Mouse (Mus musculus): ENCODE measurements around the gene Cdrt4. TPM values are rescaled to one million over a fixed set of nuclear protein-coding genes. Genes with fewer than 3 reads are reported as not detected.

Gene Cdrt4
- under 1 TPM in 1 of 2 experiments, not detected in 1; 0.39 TPM for total RNA-seq (2021)

GRCm38 (mm10) chr11:62951012-62951411 is at the start of gene Cdrt4:
Gene Cdrt4, plus strand, starts transcription at chr11:62951193.
- DNase-seq (ENCODE audit: extremely low spot score in 1 of 2, low spot score in 1 of 2): no peak

GRCm38 (mm10) chr11:62901699-62902323 is 49.2 kb upstream of the Cdrt4 start:
- peak in 1 of 2 experiments; percentile 52 for DNase-seq (ENCODE audit: extremely low spot score in 1 of 2, low spot score in 1 of 2)

- no peak for DNase-seq (ENCODE audit: extremely low spot score in 1 of 2, low spot score in 1 of 2)
Measured at GRCm38 (mm10) chr11:62903871-62904495, 47.0 kb upstream of the Cdrt4 start.

DNA sequence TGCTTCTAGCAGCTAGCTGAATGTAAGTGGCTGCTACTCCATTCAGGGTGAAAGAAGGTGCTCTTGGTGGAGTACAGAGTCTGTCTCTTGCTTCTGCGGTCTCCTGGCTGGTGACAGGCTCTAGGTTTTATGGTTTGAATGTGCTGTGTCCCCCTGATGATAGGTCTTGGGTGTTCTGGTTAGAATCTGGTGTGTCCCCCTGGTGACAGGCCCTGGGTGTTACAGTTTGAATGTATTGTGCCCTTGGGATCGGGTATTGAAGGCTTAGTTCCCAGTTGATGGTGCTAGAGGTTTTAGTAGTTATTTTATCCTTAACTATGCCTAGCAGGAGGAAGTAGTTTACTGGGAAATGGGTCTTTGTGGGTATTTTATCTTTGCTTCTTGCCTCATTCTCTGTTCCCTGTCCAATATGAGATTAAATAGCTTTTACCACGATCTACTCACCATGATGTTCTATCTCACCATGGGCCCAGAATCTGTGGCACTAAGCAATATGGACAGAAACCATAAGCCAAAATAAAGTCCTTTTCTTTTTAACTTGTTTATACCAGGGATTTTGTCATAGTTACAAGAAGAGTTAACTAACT is 41.2 kb upstream of the Cdrt4 start:
- no peak for DNase-seq (ENCODE audit: extremely low spot score in 1 of 2, low spot score in 1 of 2)

DNA sequence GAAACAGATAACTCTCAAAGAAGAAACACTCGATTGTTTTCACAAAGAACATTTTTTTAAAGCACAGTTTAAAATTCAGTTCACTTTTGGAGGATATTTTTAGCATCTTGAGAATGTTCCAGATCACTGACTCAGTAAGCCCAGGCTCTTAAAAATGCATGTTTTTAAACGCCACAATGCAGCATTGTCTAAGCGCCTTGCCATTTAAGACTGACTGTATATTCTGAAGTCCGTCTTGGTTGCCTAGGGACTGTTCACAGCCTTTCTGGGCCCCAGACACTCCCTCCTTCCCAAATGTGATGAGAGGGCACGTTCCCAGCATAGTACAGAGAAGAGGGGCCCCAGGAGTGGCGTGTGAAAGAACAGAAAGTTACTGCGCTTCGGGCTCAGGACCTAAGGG is 39.6 kb upstream of the Cdrt4 start:
- DNase-seq (ENCODE audit: extremely low spot score in 1 of 2, low spot score in 1 of 2): no peak

- DNase-seq (ENCODE audit: extremely low spot score in 1 of 2, low spot score in 1 of 2): no peak
Measured at GRCm38 (mm10) chr11:62913141-62913540, 37.9 kb upstream of the Cdrt4 start.

- DNase-seq (ENCODE audit: extremely low spot score in 1 of 2, low spot score in 1 of 2): peak in 1 of 2 experiments; percentile 45
Measured at GRCm38 (mm10) chr11:62914532-62914931, 36.5 kb upstream of the Cdrt4 start.

GRCm38 (mm10) chr11:62915486-62915885 is 35.5 kb upstream of the Cdrt4 start:
- no peak for DNase-seq (ENCODE audit: extremely low spot score in 1 of 2, low spot score in 1 of 2)

DNA sequence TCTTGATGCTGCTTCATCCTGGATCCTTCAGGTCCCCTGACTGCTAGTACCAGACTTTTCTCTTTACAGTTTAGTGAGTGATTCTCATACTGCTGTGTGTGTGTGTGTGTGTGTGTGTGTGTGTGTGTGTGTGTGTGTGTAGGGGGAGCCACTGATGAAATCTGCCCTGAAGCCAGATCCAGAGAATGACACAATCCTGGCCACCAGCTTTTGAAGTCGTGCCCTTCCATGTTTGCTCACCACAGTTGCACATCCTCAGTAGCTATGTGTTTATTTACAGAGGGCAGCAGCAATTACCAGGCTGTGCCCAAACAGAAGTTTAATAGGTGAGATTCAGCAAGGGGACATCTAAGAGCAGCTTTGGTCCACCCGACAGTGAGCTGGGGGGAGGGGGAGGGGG is 34.2 kb upstream of the Cdrt4 start:
- no peak for DNase-seq (ENCODE audit: extremely low spot score in 1 of 2, low spot score in 1 of 2)

GRCm38 (mm10) chr11:62919946-62920742 is 30.8 kb upstream of the Cdrt4 start:
- no peak for DNase-seq (ENCODE audit: extremely low spot score in 1 of 2, low spot score in 1 of 2)

GRCm38 (mm10) chr11:62920743-62921050 is 30.3 kb upstream of the Cdrt4 start:
- DNase-seq (ENCODE audit: extremely low spot score in 1 of 2, low spot score in 1 of 2): no peak

DNA sequence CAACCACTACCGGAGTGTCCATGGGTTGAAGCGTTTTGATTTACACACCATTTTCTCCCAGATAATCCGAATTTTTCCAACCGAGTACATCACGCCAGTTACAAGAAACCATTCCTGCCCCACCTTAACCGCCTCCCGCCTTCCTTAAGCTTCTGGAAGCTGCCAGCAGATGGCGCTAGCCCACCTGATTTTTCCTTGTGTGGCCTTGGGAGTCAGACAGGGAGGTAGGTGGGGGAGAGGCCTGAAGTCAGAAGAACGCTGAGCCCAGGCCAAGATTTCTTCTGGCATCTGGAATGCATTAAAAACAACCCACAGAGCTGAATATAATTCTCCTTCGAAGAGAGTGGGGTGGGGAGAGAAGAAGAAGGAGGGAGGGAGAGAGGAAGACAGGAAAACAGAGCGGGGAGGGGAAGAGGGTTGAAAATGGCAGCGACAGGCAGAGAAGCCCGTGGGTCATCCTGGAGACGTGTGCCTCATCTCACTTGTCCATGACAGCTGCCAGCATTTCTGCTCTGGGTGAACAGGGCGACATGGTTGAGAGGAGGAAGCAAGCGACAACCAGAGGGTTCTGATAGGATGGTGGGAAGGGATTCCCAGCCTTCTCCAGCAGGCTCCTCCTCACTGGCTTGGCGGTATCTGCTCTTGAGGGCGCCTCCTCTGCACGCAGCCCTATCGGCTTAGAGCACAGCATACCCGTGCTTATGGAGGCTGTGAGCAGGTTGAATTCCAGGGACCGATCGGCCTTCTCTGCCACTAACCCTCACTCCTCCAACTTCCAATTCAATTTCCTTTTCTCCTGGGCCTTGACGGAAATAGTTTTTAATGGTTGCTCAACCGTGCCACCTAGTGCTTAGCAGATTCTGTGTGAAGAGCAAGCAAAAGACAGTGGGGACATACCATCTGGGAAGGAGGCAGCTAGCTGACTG is 29.7 kb upstream of the Cdrt4 start:
- DNase-seq (ENCODE audit: extremely low spot score in 1 of 2, low spot score in 1 of 2): peak; percentile 87 to 97

GRCm38 (mm10) chr11:62924091-62924761 is 26.8 kb upstream of the Cdrt4 start:
- DNase-seq (ENCODE audit: extremely low spot score in 1 of 2, low spot score in 1 of 2): no peak

DNA sequence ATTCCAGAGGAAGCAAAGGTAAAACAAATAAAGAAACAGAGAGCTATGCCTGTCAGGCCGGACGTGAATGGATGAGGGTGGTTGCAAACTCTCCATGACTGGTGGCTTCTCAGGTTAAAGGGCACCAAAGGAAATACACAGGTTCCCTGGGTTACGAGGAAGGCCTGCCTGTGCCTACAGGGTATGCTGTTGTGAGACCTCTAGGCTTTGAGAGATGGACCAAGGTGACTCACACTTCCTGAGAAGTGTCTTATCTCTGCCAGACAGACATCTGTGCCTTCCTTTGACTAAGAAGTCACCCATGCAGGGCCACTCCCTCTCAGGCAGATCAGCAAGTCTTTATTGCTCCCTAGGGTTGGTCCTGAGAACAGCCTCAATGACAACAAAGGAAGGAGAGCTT is 21.2 kb upstream of the Cdrt4 start:
- DNase-seq (ENCODE audit: extremely low spot score in 1 of 2, low spot score in 1 of 2): no peak

- DNase-seq (ENCODE audit: extremely low spot score in 1 of 2, low spot score in 1 of 2): no peak
Measured at GRCm38 (mm10) chr11:62930574-62930973, 20.4 kb upstream of the Cdrt4 start.

DNA sequence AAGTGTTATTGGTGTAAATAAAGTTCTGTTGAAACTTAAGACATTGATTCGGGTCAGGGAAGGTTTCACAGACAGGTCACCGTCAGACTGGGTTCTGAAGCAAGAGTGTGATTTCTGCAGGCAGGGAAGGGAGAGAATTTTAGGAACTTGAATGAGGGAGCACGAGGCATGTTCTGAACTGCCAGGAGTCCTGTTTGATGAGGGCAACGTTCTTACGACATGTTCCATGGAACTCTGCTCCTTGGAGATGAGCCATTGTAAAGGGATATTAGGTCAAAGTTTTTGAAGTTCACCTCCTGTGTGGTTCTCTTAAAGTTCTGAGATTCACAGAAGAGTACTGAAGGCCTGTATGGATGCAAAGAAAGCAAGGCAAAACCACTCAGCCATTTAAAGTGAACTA is 19.9 kb upstream of the Cdrt4 start:
- no peak for DNase-seq (ENCODE audit: extremely low spot score in 1 of 2, low spot score in 1 of 2)

GRCm38 (mm10) chr11:62933099-62933498 is 17.9 kb upstream of the Cdrt4 start:
- no peak for DNase-seq (ENCODE audit: extremely low spot score in 1 of 2, low spot score in 1 of 2)

DNA sequence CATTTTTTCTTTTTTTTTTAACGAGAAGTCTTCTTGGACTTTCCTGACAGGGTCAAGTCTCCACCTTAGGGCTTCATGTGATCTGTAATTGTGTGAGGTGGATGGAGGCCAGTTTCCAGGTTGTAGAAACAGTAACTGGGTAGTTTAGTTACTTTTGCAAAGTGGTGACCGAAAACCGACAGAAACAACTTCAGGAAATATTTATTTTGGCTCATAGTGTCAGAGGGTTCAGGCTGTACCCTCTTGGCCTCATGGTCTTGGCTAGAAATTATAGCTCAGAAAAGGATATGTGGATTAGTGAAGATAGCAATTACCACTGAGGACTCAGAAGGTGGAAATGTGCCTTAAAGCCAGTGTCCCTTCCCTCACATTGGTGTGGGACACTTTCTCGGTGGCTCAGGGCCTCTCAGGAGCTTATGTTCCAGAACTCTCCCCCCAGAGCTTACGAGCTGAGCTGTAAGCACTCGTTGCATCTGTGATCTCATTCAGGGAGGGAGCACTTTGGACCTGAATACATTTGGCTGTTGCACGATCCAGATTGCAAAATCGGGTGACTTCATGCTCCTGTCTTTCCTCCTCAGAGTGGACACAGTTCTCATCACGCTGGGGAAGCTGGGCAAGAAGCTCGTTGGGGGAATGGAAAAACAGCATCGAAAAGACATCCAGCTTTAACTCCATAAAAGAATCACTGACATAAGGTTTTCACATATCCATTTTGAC is 16.0 kb upstream of the Cdrt4 start:
- DNase-seq (ENCODE audit: extremely low spot score in 1 of 2, low spot score in 1 of 2): no peak

- DNase-seq (ENCODE audit: extremely low spot score in 1 of 2, low spot score in 1 of 2): no peak
Measured at GRCm38 (mm10) chr11:62937986-62938385, 13.0 kb upstream of the Cdrt4 start.

Measured in layer of hippocampus, postnatal 25 days (tissue).